Mouse (Mus musculus) myocyte (in vitro differentiated cells): ENCODE data around the gene Smad6.

Source experiments
- CEBPB ChIP-seq: IDR thresholded peaks from 2 replicates; pipeline ENCODE4 v1.6.1; 2011; ENCODE audit warnings: mild to moderate bottlenecking, moderate library complexity; ENCODE audit not compliant: poor library complexity, insufficient read depth, severe bottlenecking
- E2F4 ChIP-seq: IDR thresholded peaks from one replicate; pipeline ENCODE4 v1.6.1; 2011; ENCODE audit warnings: mild to moderate bottlenecking, control low read depth, moderate library complexity; ENCODE audit not compliant: insufficient read depth
- MAX ChIP-seq: IDR thresholded peaks from one replicate; pipeline ENCODE4 v1.6.1; 2011; ENCODE audit warnings: low read depth, mild to moderate bottlenecking, control low read depth
- MYOD1 ChIP-seq, 3 experiments: IDR thresholded peaks; one replicate each; pipeline ENCODE4 v1.6.1; 2011; ENCODE audit warnings: control low read depth in 2 of 3, low read depth in 2 of 3, mild to moderate bottlenecking in 2 of 3, moderate library complexity in 1 of 3; ENCODE audit not compliant: insufficient read length in 2 of 3, control insufficient read depth in 1 of 3
- MYOG ChIP-seq, 3 experiments: IDR thresholded peaks; one replicate each; pipeline ENCODE4 v1.6.1; 2011; ENCODE audit warnings: control low read depth in 2 of 3, low read depth in 2 of 3, mild to moderate bottlenecking in 2 of 3; ENCODE audit not compliant: insufficient read length in 2 of 3, control insufficient read depth in 1 of 3, insufficient read depth in 1 of 3
- POLR2A ChIP-seq: IDR thresholded peaks from one replicate; pipeline ENCODE4 v1.6.1; 2011; ENCODE audit warnings: low read depth, mild to moderate bottlenecking, control low read depth, moderate library complexity; ENCODE audit not compliant: insufficient read length
- POLR2AphosphoS2 ChIP-seq: IDR thresholded peaks from one replicate; pipeline ENCODE4 v1.6.1; 2011; ENCODE audit warnings: low read depth, control low read depth; ENCODE audit not compliant: insufficient read length
- REST ChIP-seq: IDR thresholded peaks from one replicate; pipeline ENCODE4 v1.6.1; 2011; ENCODE audit warnings: mild to moderate bottlenecking, control low read depth, moderate library complexity; ENCODE audit not compliant: insufficient read depth, insufficient read length
- SRF ChIP-seq: IDR thresholded peaks from one replicate; pipeline ENCODE4 v1.6.1; 2011; ENCODE audit warnings: low read depth; ENCODE audit not compliant: control insufficient read depth, insufficient read length
- TCF12 ChIP-seq: IDR thresholded peaks from one replicate; pipeline ENCODE4 v1.6.1; 2011; ENCODE audit warnings: mild to moderate bottlenecking, control low read depth; ENCODE audit not compliant: poor library complexity, insufficient read depth, severe bottlenecking
- TCF3 ChIP-seq: IDR thresholded peaks from one replicate; pipeline ENCODE4 v1.6.1; 2011; ENCODE audit warnings: low read depth, control low read depth; ENCODE audit not compliant: insufficient read length
- USF1 ChIP-seq: IDR thresholded peaks from one replicate; pipeline ENCODE4 v1.6.1; 2011; ENCODE audit warnings: low read depth, mild to moderate bottlenecking, control low read depth, moderate library complexity

DNA sequence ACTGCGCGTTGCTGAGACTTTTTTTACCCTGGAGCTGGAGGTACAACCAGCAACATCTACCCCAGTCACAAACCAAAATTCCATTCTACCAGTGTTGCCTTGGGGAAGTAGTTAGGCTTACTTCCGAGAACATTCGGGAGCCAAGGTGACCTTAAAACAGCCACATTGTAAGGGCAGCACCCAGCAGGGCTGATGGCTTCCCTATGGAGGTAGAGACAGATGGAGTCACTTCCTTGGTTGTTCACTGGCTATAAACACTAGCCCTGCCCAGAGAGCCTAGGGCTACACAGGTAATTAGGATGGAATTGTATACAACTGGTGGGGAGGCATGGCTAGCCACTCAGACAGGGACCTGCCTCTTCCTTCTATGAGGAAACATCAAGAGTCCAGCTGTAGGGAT, 21.1 kb upstream of the Smad6 start:
- TF ChIP-seq TCF12 = no peak
- TF ChIP-seq POLR2AphosphoS2 = no peak
- TF ChIP-seq POLR2A = no peak
- TF ChIP-seq MAX = no peak
- no peak for TF ChIP-seq MYOG (IDR thresholded peaks at IDR 0.05; ENCODE audit: control insufficient read depth in 1 of 3, insufficient read depth in 1 of 3, insufficient read length in 2 of 3, low read depth in 2 of 3)
- no peak for TF ChIP-seq USF1
- TF ChIP-seq TCF3 = no peak
- TF ChIP-seq CEBPB = no peak
- no peak for TF ChIP-seq MYOD1 (IDR thresholded peaks at IDR 0.05; ENCODE audit: control insufficient read depth in 1 of 3, insufficient read length in 2 of 3, low read depth in 2 of 3)
- no peak for TF ChIP-seq SRF
- TF ChIP-seq E2F4 = no peak
- no peak for TF ChIP-seq REST
